Mouse (Mus musculus): Measurements from ENCODE around the gene Mylk.

DNA sequence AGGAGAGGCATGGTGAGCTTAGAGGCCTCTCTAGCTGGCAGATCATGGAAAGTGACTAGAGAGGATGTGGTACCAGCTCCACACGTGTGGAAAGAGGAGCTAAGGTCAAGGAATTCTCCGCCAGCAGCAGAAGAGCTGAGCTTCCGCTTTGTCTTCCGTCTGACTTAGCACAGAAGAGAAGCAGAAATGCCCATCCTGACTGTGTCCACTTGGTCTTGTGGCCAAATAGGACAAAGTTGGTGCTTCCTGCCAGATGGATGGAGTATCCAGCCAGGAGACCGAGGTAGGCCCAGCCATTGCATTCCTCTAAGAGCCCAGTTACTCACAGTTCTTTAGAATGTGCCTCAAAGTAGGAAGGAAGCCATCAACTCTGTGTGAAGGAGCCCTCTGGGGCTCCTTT, 38.5 kb downstream of the Mylk start:
- TF ChIP-seq CTCF (IDR thresholded peaks at IDR 0.05; ENCODE audit: insufficient read depth, low read depth, low read length): no peak
- no peak for TF ChIP-seq POLR2A (IDR thresholded peaks at IDR 0.05; ENCODE audit: insufficient read depth, low read depth, low read length)
